Mouse (Mus musculus) brain, adult 2 months (tissue): ENCODE results near the gene Incenp.
A peak's percentile ranks its signal among the peaks of the same experiment; 100 is the strongest.
"Not testable (repeated sequence)": the region's sequence is repeated elsewhere in the genome, so short reads cannot be mapped to it uniquely, and the experiment has no call there.

Experiments
- DNase-seq: peaks from one replicate; pipeline ENCODE4 v3.0.0; 2011; ENCODE audit warnings: low read depth, low spot score

Incenp gene

GRCm38 (mm10) chr19:9918176-9918861 is 19.0 kb upstream of the Incenp start:
- no peak for DNase-seq

- DNase-seq: no peak
Observed at GRCm38 (mm10) chr19:9917727-9918126, 18.4 kb upstream of the Incenp start.

- DNase-seq: peak; percentile 82
Observed at GRCm38 (mm10) chr19:9915935-9916334, 16.6 kb upstream of the Incenp start.

DNA sequence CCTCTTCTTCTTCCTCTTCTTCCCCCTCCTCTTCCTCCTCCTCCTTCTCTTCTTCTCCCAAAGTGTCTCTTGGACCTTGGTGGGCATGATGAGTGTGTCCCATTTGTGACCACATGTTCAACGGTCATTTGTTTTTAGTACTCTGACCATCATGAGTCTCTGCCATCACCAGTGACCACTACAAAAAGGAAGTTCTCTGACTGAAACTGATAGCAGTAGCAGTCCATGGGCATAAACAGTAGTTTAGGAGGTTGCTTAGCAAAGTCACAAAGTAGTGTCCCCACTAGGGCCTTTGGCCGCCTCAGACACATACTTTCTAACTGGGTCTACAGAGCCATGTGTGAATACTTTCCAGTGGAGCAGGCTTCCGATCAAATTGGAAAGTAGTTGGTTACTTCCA is 15.0 kb upstream of the Incenp start:
- DNase-seq: no peak

GRCm38 (mm10) chr19:9913784-9914183 is 14.4 kb upstream of the Incenp start:
- DNase-seq: no peak

DNA sequence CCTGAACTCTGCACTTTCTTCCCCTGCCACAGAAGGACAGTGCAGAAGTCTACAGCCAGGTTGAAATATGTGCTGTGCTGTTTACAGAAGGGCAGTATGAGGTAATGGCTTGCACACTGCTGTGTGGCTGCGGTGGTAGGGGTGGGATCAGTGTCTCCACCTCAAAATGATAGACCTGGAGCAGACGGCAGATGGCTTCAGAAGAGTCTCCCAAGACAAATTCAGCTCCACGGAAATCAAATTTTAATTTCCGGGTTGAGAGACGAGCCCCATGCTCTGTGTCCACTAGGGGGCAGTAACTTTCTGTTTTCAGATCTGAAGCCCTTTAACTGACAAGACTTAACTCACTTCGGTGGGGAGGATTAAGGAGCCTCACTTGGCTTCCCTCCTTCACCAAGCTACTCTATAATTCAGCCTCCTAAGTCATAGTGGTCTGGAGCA is 12.0 kb upstream of the Incenp start:
- DNase-seq: peak; percentile 80

- no peak for DNase-seq
Observed at GRCm38 (mm10) chr19:9909351-9909750, 10.0 kb upstream of the Incenp start.

- DNase-seq: not testable (repeated sequence)
Observed at GRCm38 (mm10) chr19:9900696-9901095, 1.3 kb upstream of the Incenp start.

DNA sequence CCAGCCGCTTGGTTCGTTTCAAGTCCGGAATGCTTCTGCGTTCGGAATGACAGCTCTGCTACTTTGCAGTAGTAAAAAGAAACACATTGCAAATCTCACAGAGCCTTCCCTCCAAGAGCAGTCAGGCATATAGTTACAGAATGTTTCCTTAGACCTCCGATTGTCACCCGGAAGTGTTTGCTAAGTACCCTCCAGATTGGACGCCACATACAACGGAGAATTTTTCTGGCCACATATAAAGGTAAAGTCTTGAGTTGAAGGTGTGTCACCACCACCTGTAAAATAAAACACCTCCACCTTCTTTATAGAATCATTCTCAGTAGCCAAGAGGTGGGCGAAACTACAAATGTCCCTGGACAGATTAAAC is 412 bp upstream of the Incenp start:
- no peak for DNase-seq

- DNase-seq: no peak
Observed at GRCm38 (mm10) chr19:9898339-9899066, 848 bp downstream of the Incenp start.

DNA sequence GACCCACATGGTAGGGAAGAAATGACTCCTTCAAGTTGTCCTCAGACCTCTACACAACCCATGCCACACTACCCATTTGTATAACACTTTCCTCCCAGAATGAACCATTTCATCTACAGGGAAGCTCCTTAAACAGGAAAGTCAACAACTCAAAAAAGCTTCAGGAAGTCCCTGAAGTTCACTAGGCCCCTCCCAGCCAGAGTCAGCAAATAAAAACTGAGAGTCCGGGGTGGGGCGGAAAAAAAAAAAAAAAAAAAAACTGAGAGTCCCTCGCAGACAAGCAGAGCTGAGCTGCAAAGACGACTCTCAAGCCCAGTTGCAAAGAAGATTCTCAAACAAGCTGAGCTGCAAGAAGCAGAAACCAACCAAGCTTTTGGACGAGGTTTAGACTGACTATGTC is 3.3 kb downstream of the Incenp start:
- no peak for DNase-seq

GRCm38 (mm10) chr19:9886771-9887170 is 12.6 kb downstream of the Incenp start:
- no peak for DNase-seq

DNA sequence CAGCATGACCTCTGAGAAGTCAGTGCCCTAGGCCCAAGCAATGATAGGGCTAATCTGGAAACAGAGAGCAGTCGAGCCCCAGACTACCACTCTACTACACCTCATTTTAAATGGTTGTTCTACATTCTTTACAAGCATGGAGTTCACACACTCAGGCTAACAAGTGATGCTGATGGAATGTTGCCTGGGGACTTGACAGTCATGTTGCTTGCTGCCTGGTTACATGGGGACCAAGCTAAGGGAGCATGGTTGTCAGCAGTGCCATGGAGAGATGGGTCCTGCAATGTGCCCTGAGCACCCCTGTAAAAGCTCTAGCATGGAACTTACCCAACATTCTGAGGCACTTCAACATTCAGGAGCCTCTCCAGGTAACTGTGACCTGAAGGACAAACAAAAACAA is 13.0 kb downstream of the Incenp start:
- DNase-seq: no peak

- DNase-seq: peak; percentile 85
Observed at GRCm38 (mm10) chr19:9878186-9878835, 21.0 kb downstream of the Incenp start.

DNA sequence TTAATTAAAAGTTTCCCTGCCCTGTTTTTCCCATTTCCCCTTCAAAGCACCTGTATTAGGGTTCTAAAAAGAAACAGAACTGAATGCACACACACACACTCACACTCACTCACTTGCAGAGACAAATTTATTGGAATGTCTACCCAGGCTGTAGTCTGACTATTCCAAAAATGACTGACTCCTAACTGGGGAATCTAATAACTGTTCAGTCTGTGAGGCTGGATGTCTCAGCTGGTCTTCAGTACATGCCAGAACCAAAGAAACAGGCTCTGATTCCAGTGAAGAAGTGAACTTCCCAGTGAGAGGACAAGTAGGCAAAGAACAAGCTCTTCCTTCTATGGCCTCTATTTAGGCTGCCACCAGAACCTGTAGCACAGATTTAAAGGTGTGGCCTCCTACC is 33.9 kb downstream of the Incenp start:
- no peak for DNase-seq

DNA sequence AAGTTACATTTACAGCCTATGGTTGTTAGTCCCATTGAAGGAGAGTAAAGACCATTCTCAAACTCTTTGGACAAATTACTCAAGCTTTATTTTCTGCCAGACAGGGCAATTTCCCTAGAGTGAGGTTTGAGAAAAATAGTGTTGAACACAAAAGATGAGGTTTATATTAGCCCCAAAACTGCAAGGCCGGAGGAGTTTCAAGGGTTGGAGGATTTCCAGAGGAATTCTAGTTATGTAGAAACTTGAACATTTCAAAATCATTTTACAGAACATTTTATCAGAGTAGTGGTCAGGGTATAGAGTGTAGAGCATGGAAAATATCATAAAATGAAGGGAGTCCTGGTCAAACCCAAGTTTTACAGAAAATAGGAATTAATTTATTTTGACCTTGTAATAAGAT is 34.5 kb downstream of the Incenp start:
- no peak for DNase-seq

GRCm38 (mm10) chr19:9860821-9861220 is 38.5 kb downstream of the Incenp start:
- DNase-seq: not testable (repeated sequence)

GRCm38 (mm10) chr19:9849368-9850075 is 49.8 kb downstream of the Incenp start:
- not testable (repeated sequence) for DNase-seq

- DNase-seq: no peak
Observed at GRCm38 (mm10) chr19:9847262-9847661, 52.1 kb downstream of the Incenp start, which contains the start of gene Scgb2a2. Gene Scgb2a2 (plus strand): TSS chr19:9847562.

DNA sequence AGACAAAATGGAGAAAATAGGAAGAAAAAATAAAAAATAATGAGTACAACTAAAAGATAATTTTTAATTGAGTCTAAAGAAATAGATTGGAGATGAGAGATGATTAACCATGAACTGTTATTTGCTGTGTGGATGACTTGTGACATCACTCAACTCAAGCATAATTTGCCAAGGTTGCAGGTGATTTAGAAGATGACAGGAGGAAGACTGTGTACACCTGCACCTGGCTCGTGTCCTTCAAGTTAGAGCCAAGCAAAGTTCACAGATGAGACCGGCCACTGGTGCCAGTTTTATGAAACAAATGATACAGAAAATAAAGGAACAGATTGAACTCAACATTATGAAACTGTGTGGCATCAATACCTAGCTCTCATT is 62.0 kb downstream of the Incenp start:
- DNase-seq: no peak

DNA sequence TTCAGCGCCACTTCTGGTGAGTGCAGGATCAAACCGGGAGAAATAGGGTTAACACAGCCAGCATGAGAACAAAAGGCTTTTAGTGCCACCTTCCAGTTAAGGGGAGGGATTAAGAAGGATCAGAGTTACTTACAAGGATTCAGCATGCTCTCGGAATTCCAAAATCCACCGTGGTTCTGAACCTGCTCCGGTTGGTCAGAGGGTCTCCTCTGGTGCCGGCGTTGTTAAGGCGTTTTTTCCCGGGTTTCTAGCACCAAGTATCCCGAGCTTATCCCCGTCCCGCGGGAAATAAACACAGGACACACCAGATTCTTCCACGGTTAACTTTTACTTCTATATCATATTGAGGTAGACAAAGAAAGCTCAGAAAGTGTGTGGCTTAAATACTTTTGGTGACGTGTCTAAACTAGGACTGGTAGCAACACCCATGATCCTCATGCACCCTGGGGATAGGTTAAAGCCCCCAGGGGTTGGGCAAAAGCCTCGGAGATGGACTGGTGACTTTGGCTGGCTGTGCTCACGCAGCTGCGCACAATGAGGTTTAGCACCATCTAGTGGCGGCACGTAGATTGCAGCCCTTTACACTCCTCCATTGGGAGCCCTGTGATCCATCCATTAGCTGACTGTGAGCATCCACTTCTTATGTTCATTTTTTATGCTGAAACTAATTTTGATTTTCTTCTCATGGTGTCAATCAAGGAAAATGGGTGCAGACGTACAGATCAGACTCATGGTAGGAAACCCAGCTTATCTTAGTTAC is 62.6 kb downstream of the Incenp start:
- peak; percentile 1 for DNase-seq
